Mouse (Mus musculus) hindbrain, embryonic 10.5 days (tissue): ENCODE results near the gene Inf2. TPM values are rescaled to one million over a fixed set of nuclear protein-coding genes. Genes with fewer than 3 reads are reported as not detected.
A peak's percentile ranks its signal among the peaks of the same experiment; 100 is the strongest.

Experiments used
- DNase-seq: peaks from one replicate; pipeline ENCODE4 v3.0.0-alpha.2; 2017; ENCODE audit warnings: low spot score
- H3K27ac ChIP-seq: fragments of 300-500 bp; sonication (generic); 2 replicates; pipeline ENCODE4 v1.5.1; 2016; ENCODE audit warnings: mild to moderate bottlenecking, moderate library complexity
- H3K27me3 ChIP-seq: fragments of 300-500 bp; sonication (generic); 2 replicates; pipeline ENCODE4 v1.6.1; 2016; ENCODE audit warnings: mild to moderate bottlenecking; ENCODE audit not compliant: poor library complexity, insufficient read depth, severe bottlenecking
- H3K36me3 ChIP-seq: fragments of 300-500 bp; sonication (generic); 2 replicates; pipeline ENCODE4 v1.6.1; 2016; ENCODE audit warnings: mild to moderate bottlenecking, moderate library complexity
- H3K4me1 ChIP-seq: fragments of 300-500 bp; sonication (generic); replicated peaks from 2 replicates; pipeline ENCODE4 v1.6.1; 2016; ENCODE audit warnings: mild to moderate bottlenecking
- H3K4me3 ChIP-seq: fragments of 300-500 bp; sonication (generic); 2 replicates; pipeline ENCODE4 v1.5.1; 2016; ENCODE audit warnings: mild to moderate bottlenecking, moderate library complexity
- H3K9me3 ChIP-seq: fragments of 300-500 bp; sonication (generic); 2 replicates; pipeline ENCODE4 v1.6.1; 2016; ENCODE audit warnings: mild to moderate bottlenecking, moderate library complexity
- WGBS: fragments of 180-500 bp; shearing (Covaris S2); methylation state at CpG from one replicate; pipeline ENCODE4 v1.1.7; 2016; 5-methylcytosine and 5-hydroxymethylcytosine counted together
- polyA plus RNA-seq: library from polyadenylated mRNA; unstranded; fragments of >200 nt; fragmentation: Nextera tagmentation; extraction: Ambion mirVana; gene quantifications from 2 replicates; pipeline ENCODE4 v1.2.1, GENCODE M21; 2016

Inf2 gene
- 1.5 and 1.8 TPM in 2 replicates for polyA plus RNA-seq

- H3K27me3 ChIP-seq = peaks cover 78% of the 10 kb centered on the region
- H3K9me3 ChIP-seq = no peaks in the 10 kb centered on the region
- peak within 1 kb of the TSS; percentile 82 for H3K27ac ChIP-seq
- peak within 1 kb of the TSS; percentile 60 for H3K4me3 ChIP-seq
- H3K36me3 ChIP-seq = no peaks in the 10 kb centered on the region
- H3K4me1 ChIP-seq = peaks cover 67% of the 10 kb centered on the region
- WGBS = under 1% methylated on average over 59 of the region's 60 CpGs
- DNase-seq = peak; percentile 77
These were observed at the start of gene Inf2 for GRCm38 (mm10) chr12:112588426-112589256. Inf2 (plus strand) TSS chr12:112588784.

- no peaks in the 10 kb centered on the region for H3K9me3 ChIP-seq
- WGBS = 84% methylated on average over 7 of the region's 7 CpGs
- H3K36me3 ChIP-seq = no peaks in the 10 kb centered on the region
- H3K27ac ChIP-seq = no peak overlapping the region
- no peak overlapping the region for H3K4me3 ChIP-seq
- peaks cover 50% of the 10 kb centered on the region for H3K4me1 ChIP-seq
- peaks cover 49% of the 10 kb centered on the region for H3K27me3 ChIP-seq
- no peak for DNase-seq
These were observed 49.1 kb upstream of the Inf2 start for GRCm38 (mm10) chr12:112539466-112539965.

GRCm38 (mm10) chr12:112540321-112540720 is 48.3 kb upstream of the Inf2 start:
- 93% methylated on average over 12 of the region's 12 CpGs for WGBS
- Histone ChIP-seq H3K36me3 (no peaks in the 10 kb centered on the region), H3K27ac (no peak overlapping the region), H3K27me3 (peaks cover 51% of the 10 kb centered on the region), H3K4me3 (no peak overlapping the region), H3K9me3 (no peaks in the 10 kb centered on the region), H3K4me1 (peaks cover 58% of the 10 kb centered on the region)
- no peak for DNase-seq

- Histone ChIP-seq H3K27ac (peak overlapping the region; percentile 84), H3K9me3 (no peaks in the 10 kb centered on the region), H3K4me3 (peak overlapping the region; percentile 16; the same call in 1 of the 2 replicates), H3K4me1 (peaks cover 67% of the 10 kb centered on the region), H3K36me3 (no peaks in the 10 kb centered on the region), H3K27me3 (peaks cover 51% of the 10 kb centered on the region)
- peak; percentile 55 for DNase-seq
- 29% methylated on average over 8 of the region's 8 CpGs for WGBS
These were observed 47.0 kb upstream of the Inf2 start for GRCm38 (mm10) chr12:112541483-112542091.

GRCm38 (mm10) chr12:112542257-112542919 is 46.2 kb upstream of the Inf2 start:
- Histone ChIP-seq H3K36me3 (no peaks in the 10 kb centered on the region), H3K27me3 (peaks cover 51% of the 10 kb centered on the region), H3K27ac (peak overlapping the region; percentile 84), H3K4me3 (peak overlapping the region; percentile 16), H3K4me1 (peaks cover 65% of the 10 kb centered on the region), H3K9me3 (no peaks in the 10 kb centered on the region)
- WGBS = 42% methylated on average over 13 of the region's 13 CpGs
- no peak for DNase-seq

GRCm38 (mm10) chr12:112542920-112543300 is 45.7 kb upstream of the Inf2 start:
- DNase-seq = peak; percentile 93
- WGBS = 9% methylated on average over 11 of the region's 11 CpGs

GRCm38 (mm10) chr12:112543941-112544340 is 44.6 kb upstream of the Inf2 start:
- Histone ChIP-seq H3K4me1 (peaks cover 64% of the 10 kb centered on the region), H3K4me3 (no peak overlapping the region), H3K27ac (peak overlapping the region; percentile 83; the same call in 1 of the 2 replicates), H3K36me3 (no peaks in the 10 kb centered on the region), H3K27me3 (peaks cover 36% of the 10 kb centered on the region), H3K9me3 (no peaks in the 10 kb centered on the region)
- WGBS = 73% methylated on average over 9 of the region's 9 CpGs
- no peak for DNase-seq

More at GRCm38 (mm10) chr12:112542920-112543300, 45.7 kb upstream of the Inf2 start:
- Histone ChIP-seq H3K4me1 (peaks cover 64% of the 10 kb centered on the region), H3K36me3 (no peaks in the 10 kb centered on the region), H3K9me3 (no peaks in the 10 kb centered on the region), H3K4me3 (no peak overlapping the region), H3K27ac (peak overlapping the region; percentile 84), H3K27me3 (peaks cover 47% of the 10 kb centered on the region)

GRCm38 (mm10) chr12:112544946-112545701 is 43.5 kb upstream of the Inf2 start:
- peak; percentile 54 for DNase-seq
- Histone ChIP-seq H3K36me3 (no peaks in the 10 kb centered on the region), H3K27me3 (peaks cover 30% of the 10 kb centered on the region), H3K4me3 (no peak overlapping the region), H3K27ac (peak overlapping the region; percentile 83), H3K9me3 (no peaks in the 10 kb centered on the region), H3K4me1 (peaks cover 65% of the 10 kb centered on the region)
- WGBS = 17% methylated on average over 12 of the region's 12 CpGs

GRCm38 (mm10) chr12:112546110-112546509 is 42.5 kb upstream of the Inf2 start:
- peaks cover 30% of the 10 kb centered on the region for H3K27me3 ChIP-seq
- no peaks in the 10 kb centered on the region for H3K36me3 ChIP-seq
- peaks cover 63% of the 10 kb centered on the region for H3K4me1 ChIP-seq
- H3K4me3 ChIP-seq = no peak overlapping the region
- 0 out of 2 replicates have a peak overlapping the region, but pooled peaks have one; percentile 83 for H3K27ac ChIP-seq
- WGBS = 92% methylated on average over 8 of the region's 8 CpGs
- DNase-seq = no peak
- no peaks in the 10 kb centered on the region for H3K9me3 ChIP-seq

GRCm38 (mm10) chr12:112549287-112549686 is 39.3 kb upstream of the Inf2 start:
- DNase-seq = no peak
- no peaks in the 10 kb centered on the region for H3K9me3 ChIP-seq
- 97% methylated on average over 1 of the region's 1 CpGs for WGBS
- H3K27ac ChIP-seq = no peak overlapping the region
- H3K27me3 ChIP-seq = peaks cover 28% of the 10 kb centered on the region
- H3K36me3 ChIP-seq = no peaks in the 10 kb centered on the region
- H3K4me1 ChIP-seq = peaks cover 54% of the 10 kb centered on the region
- no peak overlapping the region for H3K4me3 ChIP-seq

- peak; percentile 93 for DNase-seq
- Histone ChIP-seq H3K36me3 (no peaks in the 10 kb centered on the region), H3K4me3 (peak overlapping the region; percentile 12), H3K9me3 (no peaks in the 10 kb centered on the region), H3K27me3 (peaks cover 27% of the 10 kb centered on the region), H3K4me1 (peaks cover 38% of the 10 kb centered on the region), H3K27ac (peak overlapping the region; percentile 87)
- WGBS = 6% methylated on average over 13 of the region's 13 CpGs
These were observed 36.7 kb upstream of the Inf2 start for GRCm38 (mm10) chr12:112551861-112552375.

GRCm38 (mm10) chr12:112552520-112552919 is 36.1 kb upstream of the Inf2 start:
- Histone ChIP-seq H3K27me3 (peaks cover 27% of the 10 kb centered on the region), H3K27ac (peak overlapping the region; percentile 87)
- WGBS = 65% methylated on average over 5 of the region's 5 CpGs

More at GRCm38 (mm10) chr12:112552520-112552919, 36.1 kb upstream of the Inf2 start:
- H3K36me3 ChIP-seq = no peaks in the 10 kb centered on the region
- no peak for DNase-seq
- H3K4me1 ChIP-seq = peaks cover 38% of the 10 kb centered on the region
- peak overlapping the region; percentile 12; the same call in 1 of the 2 replicates for H3K4me3 ChIP-seq
- H3K9me3 ChIP-seq = no peaks in the 10 kb centered on the region
